Mouse (Mus musculus) MEL (cell line): ENCODE results near the gene Clcn3. TPM values are rescaled to one million over a fixed set of nuclear protein-coding genes. Genes with fewer than 3 reads are reported as not detected.
A peak's percentile ranks its signal among the peaks of the same experiment; 100 is the strongest.

Experiments
- DNase-seq: peaks from one replicate; pipeline ENCODE4 v3.0.0; 2011; ENCODE audit warnings: low read depth, low spot score
- H3K27ac ChIP-seq: 2 replicates; pipeline ENCODE4 v1.5.1; 2012; ENCODE audit warnings: low read depth, mild to moderate bottlenecking, control low read depth, low read length, moderate library complexity; ENCODE audit not compliant: control insufficient read depth
- H3K27me3 ChIP-seq, 2 experiments: fragments of 150-350 bp in 1 of 2; sonication (generic) in 1 of 2; 2 replicates each; pipeline ENCODE4 v1.6.1; 2012; ENCODE audit warnings: low read length in 2 of 2, mild to moderate bottlenecking in 2 of 2, improper control_type of control experiment in 1 of 2, moderate library complexity in 1 of 2; ENCODE audit not compliant: insufficient read depth in 2 of 2, control insufficient read depth in 1 of 2
- H3K36me3 ChIP-seq, 2 experiments: 2 replicates each; pipeline ENCODE4 v1.6.1; 2012 to 2014; ENCODE audit warnings: low read length in 2 of 2, improper control_type of control experiment in 1 of 2, inconsistent platforms in 1 of 2, mild to moderate bottlenecking in 1 of 2; ENCODE audit not compliant: insufficient read depth in 2 of 2, control insufficient read depth in 1 of 2
- H3K4me1 ChIP-seq, 2 experiments: fragments of 150-350 bp in 1 of 2; sonication (generic) in 1 of 2; 2 replicates each; pipeline ENCODE4 v1.6.1; 2012; ENCODE audit warnings: low read length in 2 of 2, improper control_type of control experiment in 1 of 2, mild to moderate bottlenecking in 1 of 2; ENCODE audit not compliant: insufficient read depth in 2 of 2, control insufficient read depth in 1 of 2
- H3K4me3 ChIP-seq, 2 experiments: fragments of 150-350 bp in 1 of 2; sonication (generic) in 1 of 2; 2 replicates each; pipeline ENCODE4 v1.5.1; 2012; ENCODE audit warnings: low read depth in 2 of 2, low read length in 2 of 2, mild to moderate bottlenecking in 2 of 2, moderate library complexity in 2 of 2, control low read depth in 1 of 2, improper control_type of control experiment in 1 of 2; ENCODE audit not compliant: control insufficient read depth in 1 of 2, insufficient read depth in 1 of 2
- H3K79me2 ChIP-seq: 2 replicates; pipeline ENCODE4 v1.6.1; 2012; ENCODE audit warnings: mild to moderate bottlenecking, low read length, moderate library complexity; ENCODE audit not compliant: control insufficient read depth, poor library complexity, insufficient read depth
- H3K9ac ChIP-seq: 2 replicates; pipeline ENCODE4 v1.6.1; 2012; ENCODE audit warnings: low read depth, mild to moderate bottlenecking, control low read depth, low read length, moderate library complexity; ENCODE audit not compliant: control insufficient read depth, poor library complexity, severe bottlenecking
- H3K9me3 ChIP-seq: fragments of 150-350 bp; sonication (generic); replicated peaks from 2 replicates; pipeline ENCODE4 v1.6.1; 2012; ENCODE audit warnings: mild to moderate bottlenecking, low read length, improper control_type of control experiment, moderate library complexity; ENCODE audit not compliant: insufficient read depth
- BHLHE40 ChIP-seq: IDR thresholded peaks from 2 replicates; pipeline ENCODE4 v1.6.1; 2012; ENCODE audit warnings: low read depth, mild to moderate bottlenecking, inconsistent platforms, low read length, improper control_type of control experiment, borderline replicate concordance
- CHD1 ChIP-seq: IDR thresholded peaks from 2 replicates; pipeline ENCODE4 v1.6.1; 2012; ENCODE audit warnings: low read depth, mild to moderate bottlenecking, inconsistent platforms, low read length, improper control_type of control experiment
- CHD2 ChIP-seq: IDR thresholded peaks from 2 replicates; pipeline ENCODE4 v1.6.1; 2011; ENCODE audit warnings: low read length, improper control_type of control experiment
- E2F4 ChIP-seq: IDR thresholded peaks from 2 replicates; pipeline ENCODE4 v1.6.1; 2011; ENCODE audit warnings: low read depth, low read length, improper control_type of control experiment, borderline replicate concordance
- ELF1 ChIP-seq: IDR thresholded peaks from 2 replicates; pipeline ENCODE4 v1.6.1; 2014; ENCODE audit warnings: low read depth, mild to moderate bottlenecking, inconsistent platforms, low read length, improper control_type of control experiment, moderate library complexity
- EP300 ChIP-seq, 2 experiments: IDR thresholded peaks; 2 replicates each; pipeline ENCODE4 v1.6.1; 2011; ENCODE audit warnings: improper control_type of control experiment in 2 of 2, low read length in 2 of 2, low read depth in 1 of 2, mild to moderate bottlenecking in 1 of 2
- ETS1 ChIP-seq: IDR thresholded peaks from 2 replicates; pipeline ENCODE4 v1.6.1; 2012; ENCODE audit warnings: low read depth, mild to moderate bottlenecking, inconsistent platforms, low read length, improper control_type of control experiment, moderate library complexity
- GABPA ChIP-seq: IDR thresholded peaks from 2 replicates; pipeline ENCODE4 v1.6.1; 2012; ENCODE audit warnings: low read depth, mild to moderate bottlenecking, inconsistent platforms, low read length, improper control_type of control experiment, moderate library complexity
- GATA1 ChIP-seq: IDR thresholded peaks from 2 replicates; pipeline ENCODE4 v1.6.1; 2011; ENCODE audit warnings: low read depth, low read length, improper control_type of control experiment
- HCFC1 ChIP-seq: IDR thresholded peaks from 2 replicates; pipeline ENCODE4 v1.6.1; 2012; ENCODE audit warnings: low read depth, mild to moderate bottlenecking, inconsistent platforms, low read length, improper control_type of control experiment, moderate library complexity
- JUND ChIP-seq: IDR thresholded peaks from 2 replicates; pipeline ENCODE4 v1.6.1; 2011; ENCODE audit warnings: low read depth, mild to moderate bottlenecking, improper control_type of control experiment, low read length
- KAT2A ChIP-seq: conservative IDR thresholded peaks from 2 replicates; pipeline ENCODE4 v1.6.1; 2012; ENCODE audit warnings: low read depth, low read length, improper control_type of control experiment, inconsistent platforms
- MAFK ChIP-seq: IDR thresholded peaks from 2 replicates; pipeline ENCODE4 v1.6.1; 2011; ENCODE audit warnings: low read depth, mild to moderate bottlenecking, low read length, improper control_type of control experiment, borderline replicate concordance
- MAX ChIP-seq: IDR thresholded peaks from 2 replicates; pipeline ENCODE4 v1.6.1; 2011; ENCODE audit warnings: low read length, improper control_type of control experiment
- MAZ ChIP-seq: IDR thresholded peaks from 2 replicates; pipeline ENCODE4 v1.6.1; 2012; ENCODE audit warnings: low read depth, mild to moderate bottlenecking, inconsistent platforms, low read length, improper control_type of control experiment
- MEF2A ChIP-seq: IDR thresholded peaks from 2 replicates; pipeline ENCODE4 v1.6.1; 2014; ENCODE audit warnings: low read depth, mild to moderate bottlenecking, inconsistent platforms, low read length, improper control_type of control experiment; ENCODE audit not compliant: poor library complexity, insufficient replicate concordance, severe bottlenecking; ENCODE audit errors: extremely low read depth
- MXI1 ChIP-seq: IDR thresholded peaks from 2 replicates; pipeline ENCODE4 v1.6.1; 2011; ENCODE audit warnings: mild to moderate bottlenecking, low read depth, low read length, improper control_type of control experiment
- MYB ChIP-seq: IDR thresholded peaks from 2 replicates; pipeline ENCODE4 v1.6.1; 2011; ENCODE audit warnings: mild to moderate bottlenecking, low read depth, low read length, improper control_type of control experiment
- MYC ChIP-seq: IDR thresholded peaks from 2 replicates; pipeline ENCODE4 v1.6.1; 2011; ENCODE audit warnings: low read depth, mild to moderate bottlenecking, low read length, improper control_type of control experiment, moderate library complexity
- NELFE ChIP-seq: IDR thresholded peaks from 2 replicates; pipeline ENCODE4 v1.6.1; 2011; ENCODE audit warnings: low read depth, low read length, improper control_type of control experiment
- NRF1 ChIP-seq: IDR thresholded peaks from 2 replicates; pipeline ENCODE4 v1.6.1; 2014; ENCODE audit warnings: low read depth, mild to moderate bottlenecking, inconsistent platforms, low read length, improper control_type of control experiment, moderate library complexity; ENCODE audit not compliant: poor library complexity, insufficient read depth, severe bottlenecking
- POLR2A ChIP-seq, 2 experiments: IDR thresholded peaks; 2 replicates each; pipeline ENCODE4 v1.6.1; 2011 to 2012; ENCODE audit warnings: low read length in 2 of 2, mild to moderate bottlenecking in 2 of 2, control low read depth in 1 of 2, improper control_type of control experiment in 1 of 2, low read depth in 1 of 2, moderate library complexity in 1 of 2; ENCODE audit not compliant: control insufficient read depth in 1 of 2, insufficient read depth in 1 of 2, poor library complexity in 1 of 2
- POLR2AphosphoS2 ChIP-seq: IDR thresholded peaks from 2 replicates; pipeline ENCODE4 v1.6.1; 2011; ENCODE audit warnings: low read length, improper control_type of control experiment
- POLR2AphosphoS5 ChIP-seq: IDR thresholded peaks from 2 replicates; pipeline ENCODE4 v1.6.1; 2012; ENCODE audit warnings: low read depth, borderline replicate concordance, mild to moderate bottlenecking, inconsistent platforms, low read length, moderate library complexity, mixed read lengths
- RAD21 ChIP-seq: IDR thresholded peaks from 2 replicates; pipeline ENCODE4 v1.6.1; 2011; ENCODE audit warnings: mild to moderate bottlenecking, low read depth, low read length, improper control_type of control experiment
- RCOR1 ChIP-seq: IDR thresholded peaks from 2 replicates; pipeline ENCODE4 v1.6.1; 2012; ENCODE audit warnings: low read depth, mild to moderate bottlenecking, inconsistent platforms, low read length, improper control_type of control experiment
- SIN3A ChIP-seq: IDR thresholded peaks from 2 replicates; pipeline ENCODE4 v1.6.1; 2012; ENCODE audit warnings: low read length, improper control_type of control experiment, inconsistent platforms
- SMC3 ChIP-seq: IDR thresholded peaks from 2 replicates; pipeline ENCODE4 v1.6.1; 2011; ENCODE audit warnings: low read depth, low read length, improper control_type of control experiment
- TAL1 ChIP-seq: IDR thresholded peaks from 2 replicates; pipeline ENCODE4 v1.6.1; 2012; ENCODE audit warnings: mild to moderate bottlenecking, inconsistent platforms, low read length, moderate library complexity, mixed read lengths
- TBP ChIP-seq: IDR thresholded peaks from 2 replicates; pipeline ENCODE4 v1.8.0; 2011; ENCODE audit warnings: low read depth, low read length, improper control_type of control experiment
- TCF12 ChIP-seq: IDR thresholded peaks from 2 replicates; pipeline ENCODE4 v1.6.1; 2014; ENCODE audit warnings: low read depth, mild to moderate bottlenecking, inconsistent platforms, low read length, improper control_type of control experiment, moderate library complexity
- UBTF ChIP-seq: IDR thresholded peaks from 2 replicates; pipeline ENCODE4 v1.6.1; 2012; ENCODE audit warnings: low read depth, mild to moderate bottlenecking, inconsistent platforms, low read length, improper control_type of control experiment, moderate library complexity, borderline replicate concordance; ENCODE audit not compliant: insufficient read depth
- USF1 ChIP-seq: IDR thresholded peaks from 2 replicates; pipeline ENCODE4 v1.6.1; 2014; ENCODE audit warnings: low read depth, mild to moderate bottlenecking, inconsistent platforms, low read length, improper control_type of control experiment, moderate library complexity
- USF2 ChIP-seq, 2 experiments: IDR thresholded peaks; 2 replicates each; pipeline ENCODE4 v1.6.1; 2011 to 2012; ENCODE audit warnings: improper control_type of control experiment in 2 of 2, low read length in 2 of 2, borderline replicate concordance in 1 of 2, inconsistent platforms in 1 of 2, low read depth in 1 of 2, mild to moderate bottlenecking in 1 of 2; ENCODE audit not compliant: insufficient read depth in 1 of 2
- ZC3H11A ChIP-seq: IDR thresholded peaks from 2 replicates; pipeline ENCODE4 v1.6.1; 2012; ENCODE audit warnings: low read depth, mild to moderate bottlenecking, inconsistent platforms, low read length, improper control_type of control experiment
- ZMIZ1 ChIP-seq: IDR thresholded peaks from 2 replicates; pipeline ENCODE4 v1.6.1; 2012; ENCODE audit warnings: low read depth, mild to moderate bottlenecking, inconsistent platforms, low read length, improper control_type of control experiment, moderate library complexity
- ZNF384 ChIP-seq: IDR thresholded peaks from 2 replicates; pipeline ENCODE4 v1.6.1; 2012; ENCODE audit warnings: low read depth, mild to moderate bottlenecking, inconsistent platforms, low read length, improper control_type of control experiment
- polyA plus RNA-seq, 2 experiments: library from polyadenylated mRNA; stranded (reverse) in 1 of 2; unstranded in 1 of 2; fragments of >175 nt in 1 of 2; fragments of >200 nt in 1 of 2; gene quantifications; 2 replicates each; pipeline versions ENCODE4 v1.2.1 to v1.2.4; 2012; ENCODE audit warnings: low replicate concordance in 2 of 2, low read depth in 1 of 2; ENCODE audit not compliant: insufficient read length in 2 of 2, insufficient read depth in 1 of 2, missing spikeins in 1 of 2
- total RNA-seq: library from RNA; depleted of rRNA; stranded (reverse); fragments of 300-350 nt; gene quantifications from 2 replicates; pipeline ENCODE4 v1.2.3, GENCODE M21; 2012

Clcn3 gene
- total and polyA plus RNA-seq, 3 experiments: 28.8 to 65.6 (median 33.0) TPM

DNA sequence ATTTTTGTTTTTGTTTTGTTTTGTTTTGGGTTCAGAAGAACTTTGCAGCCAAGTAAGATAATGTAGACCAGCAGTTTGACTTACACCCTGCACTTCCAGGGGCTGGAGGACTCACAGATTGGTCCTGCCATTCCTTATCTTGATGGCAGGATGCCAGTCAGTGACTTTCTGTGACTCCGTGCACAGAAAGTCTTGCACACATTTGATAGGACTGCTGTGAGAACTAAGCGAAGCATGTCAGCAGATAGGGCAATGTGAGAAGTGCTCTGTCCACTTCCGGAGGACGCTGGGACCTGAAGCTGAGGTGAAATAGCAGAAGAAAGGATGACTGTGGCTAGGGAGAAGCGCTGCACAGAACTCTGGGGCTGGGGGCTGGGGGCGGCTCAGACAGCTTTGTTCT lies 87.2 kb downstream of the Clcn3 start:
- peaks cover 49% of the 10 kb centered on the region for H3K79me2 ChIP-seq
- H3K36me3 ChIP-seq: peaks cover 20 to 47% of the 10 kb centered on the region in 2 experiments
- peak overlapping the region; percentile 44 for H3K27ac ChIP-seq
- peak; percentile 94 for DNase-seq
- H3K27me3 ChIP-seq: no peaks in the 10 kb centered on the region
- H3K9ac ChIP-seq: 0 out of 2 replicates have a peak overlapping the region, but pooled peaks have one; percentile 19
- peaks cover 13% of the 10 kb centered on the region in 2 experiments for H3K4me1 ChIP-seq
- H3K9me3 ChIP-seq: no peaks in the 10 kb centered on the region
- peak overlapping the region in 1 of 2 experiments; percentile 36; a peak in 2 of 4 replicates for H3K4me3 ChIP-seq
- TF ChIP-seq ZMIZ1 (no peak), JUND (no peak), HCFC1 (peak; percentile 43; the same call in 1 of the 2 replicates), TBP (no peak), POLR2AphosphoS2 (no peak), MAZ (no peak), ETS1 (peak; percentile 88), EP300 (IDR thresholded peaks at IDR 0.05; ENCODE audit: low read depth in 1 of 2, low read length in 2 of 2) (peak; percentile 68 to 79), SMC3 (no peak; the same call in 1 of the 2 replicates), USF1 (no peak), SIN3A (peak; percentile 88), CHD1 (no peak), CHD2 (no peak), MXI1 (peak; percentile 77), ZC3H11A (no peak), NELFE (no peak), NRF1 (no peak), GABPA (no peak), BHLHE40 (peak; percentile 62; the same call in 1 of the 2 replicates), ZNF384 (no peak), POLR2AphosphoS5 (no peak), TCF12 (peak; percentile 60), GATA1 (peak; percentile 96), TAL1 (peak; percentile 69), KAT2A (no peak; the same call in 1 of the 2 replicates), UBTF (no peak), USF2 (IDR thresholded peaks at IDR 0.05; ENCODE audit: borderline replicate concordance in 1 of 2, insufficient read depth in 1 of 2, low read depth in 1 of 2, low read length in 2 of 2) (no peak), E2F4 (no peak), MAFK (no peak; the same call in 1 of the 2 replicates), ELF1 (peak; percentile 62; the same call in 1 of the 2 replicates), POLR2A (IDR thresholded peaks at IDR 0.05; ENCODE audit: control insufficient read depth in 1 of 2, insufficient read depth in 1 of 2, low read depth in 1 of 2, low read length in 2 of 2, poor library complexity in 1 of 2) (0 out of 4 replicates have a peak, but pooled peaks of 1 of the 2 experiments have one; percentile 21), MYB (no peak), MAX (peak; percentile 25; the same call in 1 of the 2 replicates), RAD21 (no peak), RCOR1 (peak; percentile 76; the same call in 1 of the 2 replicates), MYC (no peak), MEF2A (no peak)
